Mouse (Mus musculus) CD8-positive naive resting alpha-beta T cell, adult 2 months (primary cell): Measurements from ENCODE around the gene Kansl2.

Experiments
- DNase-seq, 2 experiments: peaks; one replicate each; pipeline ENCODE4 v3.0.0; 2022; ENCODE audit warnings: low read depth in 2 of 2, low spot score in 2 of 2

The Kansl2 gene

DNA sequence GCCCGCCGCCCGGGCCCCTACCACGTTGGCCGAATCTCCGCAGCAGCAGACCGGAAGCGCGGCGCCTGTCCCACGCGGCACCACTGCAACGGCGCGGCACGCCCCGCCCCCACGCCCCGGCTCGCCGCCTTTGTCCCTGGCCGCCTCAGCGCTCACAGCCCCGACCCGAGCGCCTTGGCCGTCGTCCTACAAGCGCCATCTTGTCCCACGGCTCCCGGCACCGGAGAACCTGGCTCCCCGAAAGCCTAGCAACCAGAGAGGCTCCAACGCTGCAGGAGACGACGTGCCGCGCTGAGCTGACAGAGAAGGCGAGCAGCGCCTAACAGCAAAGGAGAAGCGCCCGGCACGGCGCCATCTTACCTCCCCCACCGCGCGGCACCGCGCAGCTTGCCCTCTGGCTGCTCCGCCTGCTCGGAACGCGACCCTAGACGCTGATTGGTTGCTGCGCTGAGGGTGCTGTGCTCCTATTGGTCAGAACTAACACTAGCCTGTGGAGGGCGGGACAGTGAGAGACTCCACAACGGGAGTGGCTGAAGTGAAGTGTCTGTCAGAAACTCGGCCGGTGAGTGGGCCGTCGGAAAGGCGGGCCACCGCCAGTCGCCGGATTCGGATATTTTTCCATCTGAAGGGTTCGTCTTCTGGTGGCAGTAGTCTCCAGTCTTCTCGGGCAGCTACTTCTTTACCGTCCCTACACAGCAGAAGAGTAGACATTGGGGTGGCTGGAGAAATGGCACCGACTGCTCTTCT, at the start of gene Kansl2:
Gene Kansl2 (minus strand): TSS at position 384 of the 747 bp plus-strand sequence.
- DNase-seq = peak; percentile 96 to 97

DNA sequence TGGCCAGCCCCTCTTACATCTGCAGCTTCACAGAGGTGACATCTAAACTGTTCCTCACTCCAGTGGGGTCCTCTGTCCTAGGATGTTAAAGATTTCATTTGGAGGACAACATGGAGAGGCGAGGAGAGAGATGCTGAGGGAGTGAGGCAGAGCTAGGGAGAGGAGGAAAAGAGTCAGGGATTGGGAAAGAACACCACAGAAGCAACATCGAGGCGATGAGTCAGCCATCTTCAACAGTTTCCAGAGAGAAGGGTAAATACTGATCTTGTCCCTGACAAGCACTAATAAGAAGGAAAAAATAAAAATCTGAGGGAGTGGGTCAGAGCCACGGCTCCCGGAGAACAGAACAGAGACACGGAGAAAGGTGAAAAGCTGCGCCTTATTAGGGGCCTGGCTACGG, 48.9 kb upstream of the Kansl2 start:
- DNase-seq = no peak

DNA sequence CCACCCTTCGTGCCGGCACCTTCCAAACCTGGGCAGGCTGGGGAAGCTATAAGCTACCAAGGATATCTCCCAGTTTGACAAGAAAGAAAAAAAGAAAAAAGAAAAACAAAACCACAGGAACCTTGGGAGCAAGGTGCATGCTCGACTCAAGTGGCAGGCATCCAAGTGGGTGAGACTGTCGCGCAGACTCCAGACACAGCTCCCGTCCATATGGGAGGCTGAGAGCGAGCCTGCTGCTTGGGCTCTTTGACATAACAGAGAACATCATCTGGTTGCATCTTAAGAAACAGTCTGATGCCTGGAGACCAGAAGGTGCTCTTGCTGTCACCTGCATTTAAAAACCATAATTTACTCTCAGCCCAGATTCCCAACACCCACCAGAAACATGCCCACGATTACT, 48.3 kb upstream of the Kansl2 start:
- no peak for DNase-seq

DNA sequence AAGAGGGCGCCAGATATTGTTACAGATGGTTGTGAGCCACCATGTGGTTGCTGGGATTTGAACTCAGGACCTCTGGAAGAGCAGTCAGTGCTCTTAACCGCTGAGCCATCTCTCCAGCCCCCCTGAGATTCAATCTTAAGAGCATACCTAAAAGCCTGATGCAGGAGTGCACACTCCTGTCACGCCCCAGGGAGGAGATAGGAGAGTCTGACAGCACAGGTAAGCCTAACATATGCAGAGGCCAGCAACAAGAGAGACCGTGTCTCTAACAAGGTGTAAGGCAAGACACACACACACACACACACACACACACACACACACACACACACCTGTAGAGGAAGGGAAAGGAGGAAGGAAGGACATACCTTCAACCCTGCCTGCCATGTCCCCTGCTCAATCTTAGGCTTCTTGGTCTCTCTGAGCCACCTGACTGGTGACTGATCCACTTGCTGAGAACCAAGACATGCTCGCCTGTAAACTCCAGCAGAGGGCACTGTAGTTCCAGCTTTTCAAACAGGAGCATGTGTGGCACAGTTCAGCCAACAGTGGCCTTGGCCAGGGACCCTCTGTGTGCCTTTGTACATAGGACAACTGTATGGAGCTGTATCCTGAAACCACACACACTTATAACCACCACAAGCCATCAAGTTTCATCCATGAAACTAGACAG, 45.9 kb upstream of the Kansl2 start:
- DNase-seq = peak; percentile 62 to 77

DNA sequence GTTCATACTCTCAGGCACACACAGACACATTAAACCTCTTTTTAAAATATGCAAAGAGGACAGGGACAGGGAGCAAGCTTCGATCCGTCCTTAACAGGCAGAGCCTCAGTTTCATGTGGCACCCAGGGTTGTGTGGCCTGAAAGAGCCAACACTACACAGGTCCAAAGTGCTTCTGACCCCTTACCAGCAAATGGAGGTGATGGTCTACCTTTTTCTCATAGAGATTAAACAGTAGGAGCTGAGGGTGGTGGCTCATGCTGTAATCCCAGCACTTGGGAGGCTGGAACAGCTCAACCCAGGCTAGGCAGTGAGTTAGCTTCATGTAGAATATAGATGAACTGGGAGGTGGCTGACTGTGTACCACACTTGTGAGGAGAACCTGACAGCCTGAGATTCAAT, 45.2 kb upstream of the Kansl2 start:
- no peak for DNase-seq

DNA sequence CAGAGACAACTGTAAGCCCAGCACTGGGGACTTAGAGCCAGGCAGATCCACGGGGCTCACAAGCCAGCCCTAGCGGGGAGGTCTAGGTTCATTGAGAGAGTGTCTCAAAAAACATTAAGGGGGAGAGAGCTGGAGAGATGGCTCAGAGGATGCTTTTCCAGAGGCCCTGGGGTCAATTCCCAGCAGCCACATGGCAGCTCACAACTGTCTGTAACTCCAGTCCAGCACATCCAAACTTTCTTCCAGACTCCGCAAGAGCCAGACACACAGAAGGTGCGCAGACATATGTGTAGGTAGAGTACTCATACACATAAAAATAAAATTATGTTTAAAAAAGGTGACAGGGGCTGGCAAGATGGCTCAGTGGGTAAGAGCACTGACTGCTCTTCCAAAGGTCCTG, 39.2 kb upstream of the Kansl2 start:
- DNase-seq = no peak

DNA sequence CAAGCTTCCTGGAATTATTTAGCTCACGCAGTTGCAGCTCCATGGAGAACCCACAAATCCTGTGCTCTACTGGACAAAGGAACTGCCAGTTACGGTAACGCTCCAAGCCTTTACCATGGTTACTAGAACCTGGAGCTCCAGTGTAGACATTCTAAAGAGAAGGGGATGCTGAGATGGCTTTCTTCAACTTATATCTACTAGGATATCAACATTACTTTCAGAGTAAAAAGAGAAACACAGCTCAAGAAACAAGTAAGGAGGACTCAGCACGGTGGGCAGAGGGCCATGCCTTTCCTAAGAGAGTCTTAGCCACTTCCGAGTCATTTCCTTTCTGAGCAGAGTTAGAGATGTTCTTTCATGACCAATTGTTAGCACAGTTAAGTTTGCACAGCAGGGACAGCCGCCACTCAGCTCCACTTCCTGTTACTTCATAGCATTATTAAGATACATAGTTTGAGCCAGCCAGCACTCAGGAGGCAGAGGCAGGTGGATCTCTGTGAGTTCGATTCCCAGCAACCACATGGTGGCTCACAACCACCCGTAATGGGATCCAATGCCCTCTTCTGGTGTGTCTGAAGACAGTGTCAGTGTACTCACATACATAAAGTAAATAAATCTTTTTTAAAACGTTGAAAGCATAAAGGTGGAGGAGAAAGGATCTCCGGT, 36.9 kb upstream of the Kansl2 start, which contains the start of the genes Ccnt1 and 4930415O20Rik:
Gene Ccnt1 (minus strand): TSS at position 51 of the 666 bp plus-strand sequence.
Gene 4930415O20Rik (plus strand): TSS at position 132 of the 666 bp plus-strand sequence.
- no peak for DNase-seq

DNA sequence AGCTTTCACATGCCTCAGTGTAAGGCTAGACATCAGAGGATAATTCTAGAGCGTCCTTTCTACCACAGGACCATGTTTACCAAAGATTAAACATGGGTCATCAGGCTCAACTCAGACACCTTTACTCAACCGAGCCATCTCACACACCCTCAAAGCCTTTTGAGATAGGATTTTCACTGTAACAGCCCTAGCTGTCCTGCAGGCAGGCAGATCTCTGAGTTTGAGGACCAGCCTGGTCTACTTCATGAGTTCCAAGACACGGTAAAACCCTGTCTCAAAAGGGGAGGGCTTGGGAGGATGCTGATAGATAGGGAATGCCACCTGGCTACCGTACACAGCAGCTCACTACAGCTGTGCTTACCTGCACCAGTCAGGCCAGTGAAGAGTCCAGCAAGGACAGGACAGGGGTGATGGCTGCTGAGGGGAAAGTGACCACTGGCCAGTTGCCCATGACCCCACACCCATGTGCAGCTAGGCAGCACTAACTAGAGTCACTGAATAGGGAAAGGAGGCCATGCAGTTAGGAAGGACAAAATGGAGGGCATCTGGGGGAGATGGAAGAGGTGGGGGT, 35.8 kb upstream of the Kansl2 start:
- no peak for DNase-seq

DNA sequence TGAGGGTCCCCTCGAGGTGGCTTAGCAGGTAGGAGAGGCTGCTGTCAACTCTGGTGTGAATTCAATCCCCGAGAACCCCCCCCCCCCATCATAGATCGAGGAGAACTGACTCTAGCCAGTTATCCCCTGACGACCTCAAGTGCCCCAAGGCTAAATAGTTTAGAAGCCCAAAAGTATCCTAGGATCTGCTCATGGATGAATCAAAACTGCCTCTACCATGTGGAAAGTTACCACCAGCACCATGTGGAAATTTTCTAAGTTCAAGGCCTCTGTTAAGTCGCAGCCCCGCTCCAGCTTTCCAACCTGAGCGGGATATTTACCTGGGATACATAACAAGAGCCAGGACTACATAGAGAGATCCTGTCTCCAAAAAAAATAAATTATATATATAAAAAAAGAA, 35.2 kb upstream of the Kansl2 start:
- DNase-seq = no peak

DNA sequence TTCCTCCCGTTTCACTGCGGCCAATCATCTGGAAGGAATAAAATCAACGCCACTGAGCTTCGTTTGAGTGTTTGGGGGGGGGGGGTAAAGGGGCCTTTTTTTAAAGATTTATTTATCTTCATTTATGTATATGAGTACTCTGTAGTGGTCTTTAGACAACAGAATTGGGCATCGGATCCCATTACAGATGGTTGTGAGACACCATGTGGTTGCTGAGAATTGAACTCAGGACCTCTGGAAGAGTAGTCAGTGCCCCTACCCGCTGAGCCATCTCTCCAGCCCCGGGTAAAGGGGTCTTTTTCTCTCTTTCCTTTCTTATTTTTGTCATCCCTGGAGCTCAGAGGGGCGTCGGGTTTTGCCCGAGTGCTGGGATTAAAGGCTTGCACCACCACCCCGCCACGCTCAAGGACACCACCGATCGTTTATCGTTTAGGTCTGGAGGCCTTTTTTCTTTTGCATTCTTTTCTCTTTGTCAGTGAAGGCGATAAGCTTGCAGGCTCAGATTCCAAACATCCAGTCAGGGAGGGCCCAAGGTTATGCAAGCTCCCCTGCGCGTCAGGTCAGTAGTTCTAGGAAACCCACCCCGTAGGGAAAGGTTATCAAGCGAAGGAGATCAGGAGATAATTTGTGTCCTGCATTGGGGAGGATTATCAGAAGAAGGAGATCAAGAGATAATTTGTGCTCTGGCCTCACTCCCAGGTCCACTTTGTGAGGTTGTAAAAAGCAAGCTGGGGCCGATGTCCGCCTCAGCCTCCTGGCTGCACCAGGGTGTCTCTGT, 34.4 kb upstream of the Kansl2 start:
- no peak for DNase-seq

DNA sequence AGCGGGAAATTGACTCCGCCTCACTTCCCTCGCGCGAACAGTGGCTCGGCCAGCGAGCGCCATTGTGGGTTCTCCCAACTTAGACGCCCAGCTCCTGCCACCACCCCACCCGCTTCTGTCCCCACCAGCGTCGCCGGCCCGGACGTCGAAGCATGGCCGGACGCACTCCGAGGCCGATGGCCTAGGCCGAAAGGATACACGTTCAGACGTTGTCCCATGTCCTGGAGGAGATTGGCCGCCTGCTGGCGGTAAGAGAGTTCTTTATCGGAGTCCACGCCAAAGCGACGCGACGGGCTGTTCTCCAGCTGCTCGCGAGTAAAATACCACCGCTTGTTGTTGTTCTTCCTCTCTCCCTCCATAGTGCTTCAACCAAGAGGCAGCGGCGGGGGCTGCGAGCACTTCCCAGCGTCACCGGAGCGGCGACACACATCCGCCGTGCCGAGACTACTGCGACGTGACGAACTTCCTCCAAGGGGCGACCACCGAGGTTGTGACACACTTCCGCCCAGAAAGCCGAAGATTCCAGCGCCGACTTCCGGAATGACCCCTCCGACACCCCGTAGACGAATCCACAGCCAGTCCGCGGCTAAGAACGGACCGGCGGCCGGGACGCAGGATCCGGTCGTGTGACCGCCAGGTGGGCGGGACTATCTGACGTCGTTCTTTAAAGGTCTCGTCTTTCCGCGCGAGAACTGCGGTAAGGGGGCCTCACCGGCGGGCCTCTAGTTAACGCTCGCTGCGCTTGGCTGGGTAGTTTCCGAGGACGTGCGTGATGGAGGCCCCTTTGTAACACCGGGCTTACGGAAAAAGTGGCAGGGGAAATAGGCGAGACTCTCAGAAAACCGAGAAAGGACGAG, 33.4 kb upstream of the Kansl2 start:
- peak; percentile 100 for DNase-seq

DNA sequence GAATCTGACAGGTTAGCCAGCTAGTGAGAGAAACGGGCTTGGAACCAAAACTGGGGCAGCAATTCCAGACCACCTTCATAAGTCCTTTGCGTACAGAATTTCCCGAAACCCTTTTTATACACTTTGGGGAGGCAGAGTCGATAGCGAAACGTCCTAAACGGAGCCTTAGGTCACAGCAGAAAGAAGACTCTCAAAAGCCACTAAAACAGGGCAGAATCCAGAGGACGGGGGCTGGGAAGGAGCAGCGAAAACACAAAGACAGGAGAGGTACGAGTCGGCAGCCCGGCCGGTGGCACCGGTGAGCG, 32.9 kb upstream of the Kansl2 start:
- DNase-seq = no peak

DNA sequence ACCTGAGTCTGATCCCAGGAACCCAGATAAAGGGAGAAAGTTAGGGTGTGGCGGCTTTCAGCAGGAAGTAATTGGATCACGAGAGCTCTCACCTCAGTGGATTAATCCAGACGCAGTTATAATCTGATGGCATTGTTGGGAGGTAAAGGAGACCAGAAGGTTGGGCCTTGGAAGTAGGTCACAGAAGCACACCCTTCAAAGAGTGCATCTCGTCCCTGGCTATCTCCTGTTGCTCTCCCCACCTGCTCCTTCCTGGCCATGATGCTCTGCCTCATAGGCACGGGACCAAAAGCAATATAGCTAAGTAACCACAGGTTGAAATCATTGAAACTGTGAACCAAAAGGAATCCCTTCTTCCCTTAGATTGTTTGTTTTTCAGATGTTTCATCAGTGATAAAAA, 23.1 kb upstream of the Kansl2 start:
- no peak for DNase-seq

DNA sequence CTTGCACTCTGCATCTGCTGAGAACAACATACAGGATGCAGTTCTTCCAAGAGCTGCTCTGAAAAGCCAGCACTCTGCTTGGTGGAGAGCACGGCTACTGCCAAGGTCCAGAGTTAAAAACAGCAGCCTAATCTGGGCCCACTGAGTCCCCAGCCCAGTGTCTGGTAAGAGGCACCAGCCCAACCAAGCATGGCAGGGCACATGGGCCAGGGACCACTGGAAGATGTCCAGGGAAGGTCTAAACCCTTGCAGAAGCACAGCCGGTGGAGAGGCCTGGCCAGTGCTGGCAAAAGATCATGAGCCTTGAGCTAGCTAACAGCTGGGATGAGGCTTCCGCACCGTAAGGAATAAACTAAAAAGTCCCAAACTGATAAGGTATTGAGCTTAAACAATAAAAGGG, 21.8 kb upstream of the Kansl2 start:
- DNase-seq = no peak

DNA sequence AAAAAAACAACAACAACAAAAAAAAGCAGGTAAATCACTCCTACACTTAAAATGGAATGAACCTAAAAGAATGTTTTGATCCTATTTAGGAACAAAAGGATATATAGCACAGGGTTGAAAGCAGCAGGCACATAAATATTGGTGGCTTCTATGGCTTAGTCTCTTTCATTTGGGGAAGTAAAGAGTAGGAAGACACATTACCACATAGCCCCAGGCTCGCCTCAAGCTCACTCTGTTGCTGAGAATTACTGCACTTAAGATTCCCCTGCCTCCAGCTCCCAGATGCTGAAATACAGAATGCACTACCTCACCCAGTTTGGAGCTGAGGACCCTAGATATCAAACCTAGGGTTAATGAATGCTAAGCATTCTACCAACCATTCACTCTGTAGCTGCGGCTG, 18.7 kb upstream of the Kansl2 start:
- no peak for DNase-seq

DNA sequence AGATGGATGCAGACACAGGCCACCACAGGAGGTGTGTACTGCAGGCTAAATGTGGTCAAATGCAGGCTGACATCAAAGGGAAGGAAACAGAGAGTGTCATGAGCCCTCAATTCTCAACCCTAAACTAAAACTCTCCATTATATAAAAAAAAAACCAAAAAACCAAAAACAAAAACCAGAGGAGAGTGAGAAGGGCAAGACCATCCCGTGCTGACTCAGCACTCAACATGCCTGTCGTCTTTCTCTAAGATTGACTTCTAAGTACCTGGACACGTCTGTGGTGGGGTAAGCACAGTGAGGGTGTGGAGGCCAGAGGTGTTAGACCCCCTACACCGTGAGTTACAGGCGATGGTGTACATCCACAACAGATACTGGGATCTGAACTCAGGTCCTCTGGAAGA, 12.8 kb upstream of the Kansl2 start:
- DNase-seq = no peak

DNA sequence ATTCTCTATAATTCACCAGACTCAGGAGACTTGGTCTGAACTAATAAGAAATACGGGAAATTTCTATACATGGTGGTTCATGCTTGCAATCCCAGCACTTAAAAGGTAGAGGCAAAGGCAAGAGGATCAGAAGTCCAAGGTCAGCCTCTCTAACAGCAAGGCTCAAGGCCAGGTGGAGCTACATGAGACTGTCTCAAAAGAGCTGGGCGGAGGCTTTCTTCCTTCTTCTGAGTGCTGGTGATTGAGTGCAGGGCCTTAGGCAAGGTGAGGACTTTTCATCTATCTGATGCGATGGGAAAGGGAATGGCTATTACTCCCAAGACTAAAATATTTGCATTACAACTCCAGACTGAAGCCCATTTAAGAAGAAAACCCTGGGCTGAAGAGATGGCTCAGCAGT, 11.1 kb upstream of the Kansl2 start:
- no peak for DNase-seq

DNA sequence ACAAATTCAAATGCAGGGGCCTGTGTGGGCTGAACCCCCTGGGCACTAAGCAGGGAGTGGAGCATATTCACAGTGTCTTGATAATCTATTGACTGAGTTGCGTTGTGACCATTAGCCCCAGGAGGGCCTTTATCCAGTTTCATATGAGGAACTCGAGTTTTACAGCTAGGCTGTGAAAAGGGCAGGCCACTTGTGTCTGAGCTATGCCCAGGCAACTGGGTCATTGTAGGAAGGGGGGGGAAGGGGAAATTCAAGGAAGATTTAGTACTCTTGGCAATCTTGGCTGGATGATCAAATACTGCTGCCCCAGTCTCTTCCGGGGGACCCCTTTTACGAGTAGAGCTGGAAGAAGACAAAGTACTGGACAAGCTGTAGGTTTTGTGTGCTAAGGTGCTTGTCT, 9.3 kb upstream of the Kansl2 start:
- DNase-seq = no peak

DNA sequence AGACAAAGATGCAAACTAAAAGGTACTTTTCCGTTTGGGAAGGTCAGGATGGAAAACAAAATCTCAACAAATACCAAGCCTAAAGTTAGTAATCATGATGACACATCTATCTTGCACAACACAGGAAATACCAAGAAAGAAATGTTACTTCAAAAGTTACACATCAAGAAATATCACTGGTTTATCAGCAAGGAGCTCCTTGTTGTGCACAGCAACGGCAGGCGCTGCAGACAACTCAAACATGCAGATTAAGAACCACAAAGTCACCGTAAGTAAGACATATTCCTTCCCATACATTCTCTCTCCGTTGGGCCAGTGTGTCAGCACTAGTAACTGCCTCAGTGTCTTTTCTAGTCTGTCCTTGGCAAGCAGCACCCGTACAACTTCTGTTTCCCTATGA, 7.0 kb upstream of the Kansl2 start:
- no peak for DNase-seq

DNA sequence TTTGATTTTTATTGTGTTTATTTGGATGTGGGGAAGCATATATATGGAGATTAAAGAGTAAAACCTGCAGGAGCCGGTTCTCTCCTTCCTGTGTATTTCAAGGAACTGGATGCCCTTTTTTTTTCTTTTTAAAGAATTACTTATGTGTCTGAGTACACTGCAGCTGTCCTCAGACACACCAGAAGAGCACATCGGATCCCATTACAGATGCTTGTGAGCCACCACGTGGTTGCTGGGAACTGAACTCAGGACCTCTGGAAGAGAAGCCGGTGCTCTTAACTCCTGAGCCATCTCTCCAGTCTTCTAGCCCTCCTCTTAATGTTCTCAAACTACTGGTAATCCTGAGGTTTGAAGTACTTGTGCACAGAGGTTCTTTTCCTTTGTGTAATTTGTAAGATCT, 3.9 kb upstream of the Kansl2 start:
- no peak for DNase-seq
